Mouse (Mus musculus): ENCODE results near the gene Pomt1.
"Not testable (repeated sequence)": the region's sequence is repeated elsewhere in the genome, so short reads cannot be mapped to it uniquely, and the experiment has no call there.

Pomt1 gene

DNA sequence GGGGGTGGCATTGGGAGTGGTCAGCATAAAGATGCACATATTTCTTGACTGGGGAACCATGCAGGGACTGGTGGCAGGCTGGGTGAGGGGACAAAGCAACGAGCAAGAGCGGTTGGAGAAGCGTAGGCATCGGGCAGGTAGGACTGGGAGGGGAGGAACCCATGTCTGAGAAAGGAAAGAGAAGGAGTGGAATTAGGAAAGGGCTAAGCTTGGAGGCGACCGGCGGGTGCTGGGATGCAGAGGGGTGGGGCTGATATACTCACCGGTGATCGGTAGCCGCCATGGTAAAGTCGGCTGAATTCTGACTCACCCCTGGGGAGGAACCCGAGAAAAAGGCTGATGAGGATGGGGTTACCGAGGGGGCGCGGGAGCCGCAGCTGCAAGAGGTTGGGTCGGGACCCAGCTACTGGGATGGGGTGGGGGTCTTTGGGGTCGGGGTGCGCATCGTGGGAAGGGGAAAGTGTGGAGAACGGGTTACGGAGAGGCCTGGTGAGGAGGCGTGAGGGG, 51.0 kb downstream of the Pomt1 start, which contains the start of gene Golga2:
Golga2 (plus strand) TSS at position 51 of the 507 bp plus-strand sequence.
- DNase-seq = no peak

DNA sequence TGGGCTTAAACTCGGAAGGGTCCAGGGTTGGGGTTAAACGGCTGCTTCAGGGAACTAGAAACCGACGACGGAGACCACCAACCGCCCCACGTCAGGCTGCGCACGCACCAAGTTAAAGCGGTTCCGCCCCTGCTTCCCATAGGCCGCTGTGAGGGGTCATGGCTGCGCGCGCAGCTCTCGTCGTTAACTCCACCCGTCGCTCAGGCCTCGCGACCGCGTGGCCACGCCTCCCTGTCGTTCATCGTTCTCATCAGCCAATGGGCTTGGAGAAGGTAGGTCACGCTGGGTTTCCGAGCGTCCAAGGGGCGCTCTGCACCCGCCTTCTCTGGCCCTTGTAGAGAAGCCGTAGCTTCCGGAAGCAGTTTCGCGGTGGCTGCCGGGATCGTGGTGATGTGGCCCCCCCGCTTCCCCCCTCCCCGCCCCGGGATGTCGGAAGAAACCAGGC, 51.6 kb downstream of the Pomt1 start, which contains the start of gene Swi5:
Swi5 (minus strand) TSS at position 153 of the 445 bp plus-strand sequence.
- DNase-seq = peak; percentile 99

DNA sequence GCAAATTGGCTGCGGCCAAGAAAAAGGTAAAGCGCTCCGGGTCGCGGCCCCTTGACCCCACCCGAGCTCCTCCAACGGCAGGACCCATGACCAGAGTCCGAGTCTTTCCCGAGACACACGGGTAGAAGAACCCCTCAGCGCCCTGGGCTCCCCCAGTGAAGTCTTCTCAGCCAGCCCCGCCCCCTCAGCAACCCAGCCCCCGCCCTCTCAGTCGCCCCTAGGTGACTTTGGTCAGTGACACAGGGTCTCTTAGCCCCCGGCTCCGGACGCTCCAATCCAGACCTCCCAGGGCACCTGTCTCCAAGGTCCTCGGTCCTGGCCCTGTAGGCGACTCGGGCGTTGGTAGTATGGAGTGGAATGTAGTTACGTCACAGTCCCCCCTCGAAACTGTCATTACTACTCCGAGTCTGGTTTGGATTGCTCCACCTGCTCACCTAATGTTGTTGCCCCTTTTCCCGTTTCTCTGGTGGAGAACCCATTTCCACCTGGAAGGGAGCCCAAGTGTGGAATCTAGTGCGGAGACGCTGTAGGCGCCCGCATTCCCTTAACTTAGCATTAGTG, 52.1 kb downstream of the Pomt1 start:
- peak; percentile 47 for DNase-seq

- DNase-seq = no peak
These were observed 53.2 kb downstream of the Pomt1 start for GRCm38 (mm10) chr2:32289578-32289977.

DNA sequence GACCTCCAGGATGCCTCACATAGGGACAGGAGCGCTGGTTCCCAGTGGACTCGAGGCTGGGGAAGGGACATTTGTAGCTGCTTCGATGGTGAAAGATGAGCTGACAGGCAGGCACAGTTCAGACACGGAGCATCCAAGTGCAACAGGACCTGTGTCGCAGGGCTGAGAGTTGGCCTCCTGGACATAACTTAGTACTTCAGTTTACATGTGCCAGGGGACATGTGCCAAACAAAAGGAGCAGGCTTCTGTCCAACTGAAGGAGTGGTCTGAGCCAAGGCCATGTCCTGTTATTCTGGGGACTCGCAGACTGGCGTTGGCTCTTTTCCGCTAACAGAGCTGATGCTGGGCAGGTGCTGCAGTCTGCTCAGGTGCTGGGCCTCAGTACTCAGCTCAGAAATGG, 58.0 kb downstream of the Pomt1 start:
- DNase-seq = peak; percentile 44

DNA sequence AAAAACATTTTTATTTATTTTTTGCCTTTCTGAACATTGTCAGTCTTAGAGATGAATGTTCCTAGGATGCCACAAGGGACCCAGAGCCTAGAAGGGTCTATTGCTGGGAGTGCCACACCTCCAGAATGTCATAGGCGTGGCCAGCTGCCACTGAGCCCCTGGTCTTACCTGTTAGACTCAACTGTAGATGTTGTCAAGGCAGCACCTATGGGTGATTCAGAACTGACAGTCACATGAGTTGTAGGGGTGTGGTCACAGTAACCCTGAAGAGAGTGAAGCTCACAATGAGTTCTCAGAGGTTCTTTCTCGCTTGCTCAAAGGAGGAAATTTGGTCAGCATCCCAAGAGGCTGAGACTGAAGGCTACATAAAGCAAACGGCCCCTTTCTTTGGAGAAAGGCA, 58.9 kb downstream of the Pomt1 start:
- no peak for DNase-seq

DNA sequence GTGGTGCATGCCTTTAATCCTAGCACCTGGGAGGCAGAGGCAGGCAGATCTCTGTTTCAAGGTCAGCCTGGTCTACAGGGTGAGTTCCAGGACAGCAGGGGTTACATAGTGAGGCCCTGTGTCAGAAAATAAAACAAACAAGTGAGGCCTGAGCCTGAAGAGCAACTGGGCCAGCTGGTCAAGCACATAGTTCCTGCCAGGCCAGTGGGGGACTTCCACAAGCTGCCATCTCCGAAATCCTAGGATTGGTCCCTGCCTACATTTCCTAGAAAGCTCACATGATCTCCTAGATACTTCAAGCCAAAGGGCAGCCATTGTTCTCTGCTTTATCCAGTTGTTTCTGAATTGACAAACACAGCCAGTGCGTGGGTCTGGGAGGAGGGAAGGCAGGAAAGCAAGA, 59.5 kb downstream of the Pomt1 start:
- not testable (repeated sequence) for DNase-seq

GRCm38 (mm10) chr2:32299469-32299868, 63.1 kb downstream of the Pomt1 start:
- no peak for DNase-seq

DNA sequence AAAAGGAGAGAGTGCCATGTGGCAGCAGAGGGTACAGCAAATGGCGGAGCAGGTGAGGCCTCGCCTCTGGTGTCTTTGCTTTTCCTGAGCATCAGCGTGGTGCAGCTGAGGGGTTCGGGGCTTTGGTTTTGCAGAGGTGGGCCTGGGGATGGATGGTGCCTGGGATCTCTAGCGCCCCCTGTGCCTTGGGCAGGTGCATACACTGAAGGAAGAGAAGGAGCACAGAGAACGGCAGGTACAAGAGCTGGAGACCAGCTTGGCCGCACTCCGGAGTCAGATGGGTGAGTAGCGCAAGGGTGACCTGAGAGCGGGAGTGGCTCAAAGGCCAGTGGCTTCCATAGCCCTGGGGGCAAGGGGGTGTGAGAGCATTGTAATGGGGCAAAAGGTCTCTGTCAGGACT, 66.6 kb downstream of the Pomt1 start:
- no peak for DNase-seq

DNA sequence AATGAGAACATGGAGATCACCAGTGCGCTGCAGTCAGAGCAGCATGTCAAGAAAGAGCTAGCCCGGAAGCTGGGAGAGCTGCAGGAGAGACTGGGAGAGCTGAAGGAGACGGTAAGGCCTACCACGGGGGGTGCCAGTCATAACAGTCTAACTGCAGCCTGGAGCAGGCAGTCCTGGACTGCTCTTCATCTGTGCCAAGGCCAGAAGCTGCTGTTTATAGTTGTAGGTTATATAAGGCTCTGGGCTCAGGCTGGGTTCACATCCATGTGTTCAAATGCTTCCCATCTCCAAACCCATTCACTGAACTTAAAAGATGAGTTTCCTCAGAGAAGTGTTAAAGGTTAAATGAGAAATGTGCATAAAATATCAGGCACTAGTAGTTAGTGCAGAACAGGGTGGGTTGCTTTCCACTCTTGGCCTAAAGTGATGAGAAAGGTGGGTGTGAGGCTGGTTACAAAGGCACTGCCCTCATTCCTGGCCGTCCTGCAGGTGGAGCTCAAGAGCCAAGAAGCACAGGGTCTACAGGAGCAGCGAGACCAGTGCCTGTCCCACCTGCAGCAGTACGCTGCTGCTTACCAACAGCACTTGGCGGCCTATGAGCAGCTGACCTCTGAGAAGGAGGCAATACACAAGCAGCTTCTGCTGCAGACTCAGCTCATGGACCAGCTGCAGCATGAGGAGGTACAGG, 67.9 kb downstream of the Pomt1 start:
- DNase-seq = peak; percentile 65
